Mouse (Mus musculus): ENCODE measurements around the gene Tnrc6c.

- no peak for TF ChIP-seq CTCF (IDR thresholded peaks at IDR 0.05; ENCODE audit: low read depth)
- no peak for TF ChIP-seq EP300 (IDR thresholded peaks at IDR 0.05; ENCODE audit: low read depth)
Measured at GRCm38 (mm10) chr11:117777111-117777510, 123.0 kb downstream of the Tnrc6c start.

All from liver, postnatal 0 days (tissue).